ENCODE assay signal across 27 mouse cellular contexts in the genomic region with DNA sequence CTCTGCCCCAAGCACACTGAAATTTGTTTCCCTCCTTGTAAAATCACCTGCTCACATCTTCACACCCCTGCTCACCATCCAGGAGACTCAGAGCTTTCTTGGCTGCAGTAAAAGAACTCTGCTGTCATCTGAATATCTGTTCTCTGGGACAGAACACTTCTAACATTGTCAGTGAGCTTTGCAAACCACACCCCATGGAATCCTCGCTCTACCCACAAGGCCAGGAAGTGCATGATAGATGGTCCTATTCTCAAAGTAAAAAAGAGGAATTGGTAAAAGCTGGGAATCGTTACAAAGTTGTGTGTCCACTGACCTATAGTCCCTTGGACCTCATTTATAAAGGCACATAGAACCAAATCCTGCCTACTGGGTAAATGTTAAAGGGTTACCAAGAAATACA. TPM values are rescaled to one million over a fixed set of nuclear protein-coding genes. Genes with fewer than 3 reads are reported as not detected.
"Had no signal": no experiment of that assay in that cellular context is flagged by ENCODE, and none has a peak within 500 bp of the region (broad histone marks: within the 10 kb centered on the region; RNA-seq: fewer than 3 reads in every experiment).

No protein-coding gene starts in this region.

- H3K36me3 ChIP-seq: kidney, embryonic 15.5 days; liver, embryonic 13.5 days; neural tube, embryonic 12.5 days; stomach, embryonic 15.5 days had no signal

- H3K9ac ChIP-seq: kidney, embryonic 15.5 days; liver, embryonic 13.5 days; neural tube, embryonic 12.5 days; stomach, embryonic 15.5 days had no signal

- H3K27me3 ChIP-seq: kidney, embryonic 15.5 days; liver, embryonic 13.5 days; neural tube, embryonic 12.5 days; stomach, embryonic 15.5 days had no signal

- ATAC-seq: intestine, postnatal 0 days had no signal

- H3K27ac ChIP-seq: kidney, embryonic 15.5 days; left cerebral cortex, adult 2 months; liver, embryonic 13.5 days; neural tube, embryonic 12.5 days; stomach, embryonic 15.5 days had no signal

- H3K4me2 ChIP-seq: kidney, embryonic 15.5 days; liver, embryonic 13.5 days; midbrain, embryonic 11.5 days; neural tube, embryonic 12.5 days; stomach, embryonic 15.5 days had no signal

- DNase-seq: kidney, adult 8-10 months; kidney, postnatal 14 days; kidney, postnatal 4 days; liver, embryonic 13.5 days; lung, adult 2 months; lung, postnatal 14 days; lung, postnatal 4 days; midbrain, embryonic 14.5 days; retina, postnatal 1 day; right cerebral cortex, postnatal 25 days; spleen, adult 18-20 months; thymus, postnatal 36 days had no signal

- H3K9me3 ChIP-seq: kidney, embryonic 15.5 days; liver, embryonic 13.5 days; neural tube, embryonic 12.5 days; stomach, embryonic 15.5 days had no signal

- H3K4me3 ChIP-seq: kidney, embryonic 15.5 days; left cerebral cortex, adult 2 months; liver, embryonic 13.5 days; neural tube, embryonic 12.5 days; stomach, embryonic 15.5 days had no signal

- H3K4me1 ChIP-seq: kidney, embryonic 15.5 days; liver, embryonic 13.5 days; neural tube, embryonic 12.5 days; stomach, embryonic 15.5 days had no signal

RNA-seq across cellular contexts. Expression of a gene that starts 40.5 kb away (rescaled TPM):
- total RNA-seq: left cerebral cortex, postnatal 10 days; left cerebral cortex, postnatal 36 days; liver, adult 2 months; megakaryocyte-erythroid progenitor cell, adult 5-6 weeks; midbrain, postnatal 0 days had no signal
- polyA plus RNA-seq: intestine, postnatal 0 days; kidney, embryonic 15.5 days; limb, embryonic 11.5 days; limb, embryonic 14.5 days; liver, adult 2 months; liver, embryonic 13.5 days; liver, embryonic 16.5 days; lung, adult 2 months; lung, embryonic 16.5 days; midbrain, embryonic 11.5 days; midbrain, embryonic 14.5 days; midbrain, postnatal 0 days; neural tube, embryonic 12.5 days; stomach, embryonic 15.5 days had no signal
